Mouse (Mus musculus) 3134 (cell line): Measurements from ENCODE around the gene Cbx3.
A peak's percentile ranks its signal among the peaks of the same experiment; 100 is the strongest.

Source experiments
- DNase-seq: peaks from one replicate; pipeline ENCODE4 v3.0.0-alpha.2; 2011; ENCODE audit warnings: low spot score; ENCODE audit not compliant: insufficient read length; ENCODE audit errors: extremely low read depth

The Cbx3 gene

DNA sequence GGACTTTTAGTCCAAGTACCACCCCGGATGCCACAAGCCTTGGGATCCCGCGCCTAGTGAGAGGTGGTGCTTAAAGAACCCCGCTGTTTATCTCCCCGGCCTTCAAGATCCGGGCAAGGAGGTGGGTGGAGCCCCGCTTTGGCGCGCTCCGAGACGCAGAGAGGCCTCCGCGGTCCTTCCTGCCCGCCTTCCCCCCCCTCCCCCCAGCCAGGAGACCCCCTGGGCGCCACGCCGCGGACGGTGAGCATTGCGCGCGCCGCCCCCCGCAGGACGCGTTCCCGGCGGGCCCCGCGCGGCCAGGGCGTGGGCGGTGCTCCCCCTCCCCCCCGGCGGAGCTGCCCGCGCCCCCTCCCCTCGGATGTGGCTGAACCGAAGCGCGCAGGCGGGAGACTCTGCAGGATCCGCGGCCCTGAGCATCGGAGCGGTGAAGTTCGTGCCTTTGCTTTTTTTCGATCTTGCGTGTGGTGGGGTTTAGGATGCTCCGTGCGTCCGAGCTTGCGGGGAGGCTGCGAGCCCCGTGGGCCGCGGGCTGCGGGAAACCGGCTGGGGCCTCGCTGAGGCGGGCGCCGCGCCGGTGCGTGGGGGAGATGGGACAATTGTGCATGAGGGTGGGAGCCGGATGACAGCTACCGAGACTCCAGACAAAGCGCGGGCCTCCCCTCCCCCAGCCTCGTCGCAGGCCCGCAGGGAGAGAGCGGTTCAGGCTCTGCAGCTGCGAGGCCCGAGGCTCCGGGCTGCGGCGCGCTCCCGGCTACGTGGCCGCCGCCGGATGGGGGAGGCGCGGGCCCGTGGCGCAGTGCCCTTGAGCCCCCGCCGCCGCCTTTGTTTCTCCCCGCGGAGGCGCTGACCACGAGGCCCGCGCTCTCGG is at the start of gene Cbx3:
TSS of gene Cbx3 (plus strand) at position 50 of the 868 bp plus-strand sequence.
- peak; percentile 76 for DNase-seq

DNA sequence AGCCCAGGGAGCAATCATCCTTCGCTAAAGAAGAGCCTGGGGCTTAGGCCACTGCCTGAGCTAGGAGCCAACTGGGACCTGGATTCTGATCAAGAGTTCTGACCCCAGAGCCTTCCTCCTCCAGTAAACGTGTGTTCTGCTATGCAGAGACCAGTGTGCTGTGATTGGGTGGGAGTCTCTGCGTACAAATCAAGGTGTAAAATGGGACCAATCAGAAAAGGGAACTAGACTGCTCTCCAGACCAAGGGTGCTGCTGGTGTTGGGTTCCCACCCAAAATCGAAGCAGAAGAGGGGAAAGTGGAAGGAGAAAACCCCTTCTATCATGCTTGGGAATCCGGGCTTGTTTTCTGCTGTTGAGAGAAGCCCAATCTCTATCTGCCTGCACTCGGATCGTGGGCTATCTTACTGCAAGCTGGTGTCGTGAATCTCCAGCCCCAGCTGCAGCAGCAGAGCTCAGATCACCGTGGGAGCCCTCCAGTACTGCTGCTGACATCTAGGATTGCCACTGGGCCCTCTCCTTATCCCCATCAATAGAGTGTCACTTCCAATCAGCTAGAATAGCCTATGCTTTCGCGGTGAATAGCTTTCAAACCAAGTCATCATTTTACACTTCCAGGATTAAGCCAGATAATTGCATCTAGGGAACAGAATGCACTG is 46.6 kb upstream of the Cbx3 start:
- no peak for DNase-seq

DNA sequence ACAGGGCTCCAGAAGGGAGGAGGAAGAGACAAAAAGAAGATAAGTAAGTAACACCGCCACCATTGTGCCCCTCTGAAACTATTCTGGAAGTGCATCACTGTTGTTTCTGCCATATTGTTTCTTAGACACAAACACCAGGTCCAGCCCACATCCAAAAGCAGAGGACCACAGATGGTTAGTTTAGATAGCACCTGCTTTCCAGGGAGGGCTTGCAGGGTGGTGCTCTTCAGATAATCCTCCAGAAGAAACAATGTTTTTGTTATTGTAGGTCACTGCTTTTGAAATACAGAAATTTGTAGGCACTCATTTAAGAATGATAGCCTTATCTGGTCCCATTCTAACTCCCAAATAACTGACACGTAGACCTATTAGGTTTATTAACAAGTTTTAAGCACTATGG is 45.6 kb upstream of the Cbx3 start:
- DNase-seq: no peak

DNA sequence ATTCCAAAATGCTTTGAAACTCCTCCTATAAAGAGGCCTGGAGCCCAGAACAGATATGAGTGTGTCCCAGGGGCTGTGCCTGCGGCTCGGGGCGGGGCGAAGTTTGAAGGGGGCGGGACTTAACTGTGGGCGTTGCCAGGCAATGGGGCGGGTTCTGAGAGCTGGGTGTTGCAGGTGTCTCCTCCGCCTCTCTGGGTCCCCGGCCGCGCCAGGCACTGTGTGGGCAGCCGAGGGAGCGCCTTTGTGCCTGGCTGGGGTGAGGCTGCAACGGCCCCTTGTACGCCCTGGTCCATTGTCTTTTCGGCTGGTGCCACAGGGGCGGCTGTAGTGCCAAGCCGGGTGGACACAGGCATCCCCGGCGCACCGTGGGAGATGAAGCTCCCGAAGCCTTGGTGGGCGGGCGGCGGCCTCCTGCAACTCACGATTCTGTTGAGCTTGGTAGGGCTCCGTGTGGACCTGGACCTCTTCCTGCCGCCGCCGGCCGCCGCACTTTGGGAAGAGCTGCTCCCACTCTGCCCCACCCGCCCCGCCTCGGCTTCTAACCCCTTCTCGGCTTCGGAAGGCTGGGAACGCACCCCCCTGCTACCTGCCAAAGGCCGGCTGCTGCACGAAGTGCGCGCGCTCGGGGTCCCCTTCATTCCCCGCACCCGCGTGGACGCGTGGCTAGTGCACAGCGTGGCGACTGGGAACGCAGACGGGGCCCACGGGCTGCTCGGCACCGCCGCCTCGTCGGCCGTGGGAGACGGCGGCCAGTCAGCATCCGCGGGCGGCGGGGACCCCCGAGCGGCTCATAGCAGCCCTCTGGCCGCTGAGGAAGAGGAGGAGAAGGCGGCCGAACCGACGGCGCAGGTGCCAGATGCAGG is 37.4 kb upstream of the Cbx3 start, which contains the start of gene Nfe2l3:
TSS of gene Nfe2l3 (plus strand) at position 136 of the 863 bp plus-strand sequence.
- DNase-seq: no peak

DNA sequence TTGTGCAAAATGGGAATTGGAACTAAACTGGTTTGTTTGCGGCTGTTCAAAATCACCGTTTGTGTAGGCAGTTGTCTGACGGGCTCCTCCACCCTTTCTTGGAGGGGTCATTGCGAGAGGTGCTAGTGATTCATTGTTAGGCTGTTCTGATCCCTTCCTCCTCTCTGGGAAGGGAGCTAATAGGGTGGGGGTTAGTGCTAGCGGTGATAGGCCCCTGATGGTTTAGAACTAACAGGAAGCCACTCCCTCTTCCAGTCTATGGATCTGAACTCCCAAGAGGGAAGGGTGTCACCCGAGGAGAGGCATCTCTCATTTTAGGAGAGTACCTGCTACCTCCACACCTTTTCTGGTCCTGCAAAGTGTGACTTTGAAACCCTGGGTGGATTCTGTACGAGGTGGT is 35.9 kb upstream of the Cbx3 start:
- DNase-seq: no peak

DNA sequence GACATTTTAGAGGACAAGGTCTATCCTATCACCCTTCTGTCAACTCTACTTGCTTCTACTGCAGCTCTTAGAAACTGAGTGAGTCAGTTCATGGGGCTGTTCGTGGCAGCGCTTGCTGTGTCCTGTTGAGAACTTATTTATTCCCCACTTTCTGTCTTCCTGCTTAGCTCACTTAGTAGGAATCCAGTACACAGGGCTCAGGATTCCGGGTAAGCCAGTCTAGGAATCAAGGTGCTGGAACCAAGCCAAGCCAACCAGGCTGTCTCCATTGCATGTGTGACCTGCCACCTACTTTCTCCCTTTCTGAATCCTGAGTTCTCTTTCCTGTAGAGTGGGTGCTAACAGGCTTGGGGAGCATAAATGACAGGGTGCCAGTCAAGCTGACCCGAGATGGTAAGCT is 32.5 kb upstream of the Cbx3 start:
- no peak for DNase-seq

DNA sequence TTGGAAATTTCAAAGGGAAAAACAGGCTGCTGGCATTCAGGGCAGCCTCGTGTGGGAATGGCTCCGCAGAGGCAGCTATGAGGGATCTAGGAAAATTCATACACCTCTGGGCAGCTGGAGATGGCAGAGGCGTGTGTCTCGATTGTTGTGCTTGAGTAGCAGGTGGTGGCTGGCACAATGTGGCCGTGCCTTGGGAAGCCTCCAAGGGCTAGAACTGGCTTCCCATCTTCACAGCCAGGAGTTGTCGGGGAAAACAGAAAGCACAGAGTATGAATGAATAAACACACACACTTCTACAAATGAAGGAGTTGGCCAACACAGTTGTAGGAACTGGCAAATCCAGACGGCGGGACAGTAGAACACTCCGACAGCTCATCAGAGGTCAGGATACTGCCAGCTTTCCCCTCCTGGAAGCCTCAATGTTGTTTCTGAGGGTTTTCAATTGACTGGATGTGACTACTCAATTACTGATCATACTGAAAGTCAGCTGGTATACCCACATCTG is 31.3 kb upstream of the Cbx3 start:
- no peak for DNase-seq

DNA sequence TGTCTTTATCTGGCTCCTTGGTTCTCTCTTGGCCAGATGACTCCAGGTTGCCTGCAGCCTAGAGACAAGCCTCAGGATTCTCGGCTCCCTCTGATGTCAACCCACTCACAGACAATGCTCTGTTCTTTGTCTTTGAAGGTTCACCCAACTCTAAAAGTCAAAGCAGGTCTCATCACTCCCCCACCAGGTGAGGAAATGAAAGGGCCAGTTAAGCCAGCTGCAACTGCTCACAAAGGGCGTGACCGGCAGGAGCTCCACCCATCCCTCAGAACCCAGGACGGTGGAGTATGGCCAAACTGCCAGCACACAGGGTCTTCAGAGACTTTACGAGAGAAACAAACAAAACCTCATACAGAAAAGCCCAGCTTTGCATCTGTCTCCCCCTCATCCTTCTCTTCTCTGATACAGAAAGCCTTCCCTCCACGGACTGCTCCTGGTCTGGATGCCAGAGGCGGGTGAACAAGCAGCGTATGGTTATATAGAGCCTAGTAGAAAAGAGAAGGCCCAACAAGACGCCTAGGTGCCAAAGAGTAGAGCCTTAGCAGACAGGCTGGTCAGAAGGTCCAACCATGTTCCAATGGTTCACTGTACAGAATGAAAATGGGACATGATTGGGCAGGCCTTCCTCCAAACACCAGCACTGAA is 27.8 kb upstream of the Cbx3 start:
- DNase-seq: no peak

DNA sequence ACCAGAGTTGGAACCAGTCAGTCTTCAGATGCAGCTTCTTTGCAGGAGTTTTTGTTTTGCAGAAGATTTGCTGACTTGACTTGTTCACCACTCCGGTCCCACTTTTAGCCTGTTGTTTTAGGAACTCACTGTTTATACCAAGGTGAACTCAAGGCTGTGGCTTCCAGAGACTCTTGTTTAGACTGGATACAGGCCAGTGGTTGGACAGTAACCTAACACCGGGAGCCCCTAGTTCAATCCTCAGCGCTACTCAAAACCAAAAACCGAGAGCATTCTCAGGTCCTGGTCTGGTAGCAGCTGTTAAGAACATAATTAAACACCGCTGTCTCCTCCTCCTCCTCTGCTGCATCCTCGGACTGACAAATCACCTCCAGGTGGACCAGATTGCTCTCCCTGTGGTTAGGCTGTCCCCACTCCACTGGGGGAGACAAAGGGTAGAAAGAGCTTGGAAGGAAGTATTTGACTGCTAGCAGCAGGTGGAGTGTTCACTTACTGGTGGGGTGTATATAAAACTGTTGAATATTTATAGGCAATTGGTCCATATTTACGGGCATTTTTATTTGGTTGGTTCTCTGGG is 17.1 kb upstream of the Cbx3 start:
- DNase-seq: no peak

DNA sequence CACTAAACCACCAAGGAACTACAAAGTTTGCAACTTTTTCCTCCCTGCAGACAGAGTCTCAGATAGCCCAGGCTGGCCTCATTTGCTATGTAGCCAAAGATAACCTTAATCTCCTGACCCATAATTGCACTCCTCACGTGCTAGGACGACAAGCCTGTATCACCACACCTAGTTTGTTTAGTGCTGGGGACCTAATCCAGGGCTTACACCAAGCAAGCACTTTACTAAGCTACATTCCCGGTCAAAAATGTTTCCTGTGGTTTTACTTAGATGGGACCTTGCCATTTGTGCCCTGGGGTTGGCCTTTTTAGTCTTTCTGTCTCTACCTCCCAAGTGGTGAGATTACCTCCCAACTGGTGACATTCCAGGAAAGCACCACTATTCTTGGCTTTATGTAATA is 15.2 kb upstream of the Cbx3 start:
- DNase-seq: no peak

DNA sequence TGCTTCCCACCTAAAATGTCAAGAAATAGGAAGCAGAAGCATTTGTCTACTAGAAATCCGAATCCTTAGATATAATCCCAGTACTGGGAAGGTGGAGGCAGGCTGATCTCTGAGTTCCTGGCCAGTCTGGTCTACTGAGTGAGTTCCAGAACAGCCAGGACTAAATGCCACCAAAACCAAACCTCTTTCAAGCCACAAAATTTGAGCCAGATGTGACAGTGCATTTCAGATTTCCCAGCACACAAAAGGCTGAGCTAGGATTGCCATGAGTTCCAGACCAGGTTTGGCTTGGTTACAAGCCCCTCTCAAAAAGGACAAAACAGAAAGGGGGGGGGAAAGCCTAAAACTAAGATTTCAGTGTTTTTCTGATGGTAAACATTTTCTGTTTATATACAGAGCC is 14.0 kb upstream of the Cbx3 start:
- DNase-seq: no peak

DNA sequence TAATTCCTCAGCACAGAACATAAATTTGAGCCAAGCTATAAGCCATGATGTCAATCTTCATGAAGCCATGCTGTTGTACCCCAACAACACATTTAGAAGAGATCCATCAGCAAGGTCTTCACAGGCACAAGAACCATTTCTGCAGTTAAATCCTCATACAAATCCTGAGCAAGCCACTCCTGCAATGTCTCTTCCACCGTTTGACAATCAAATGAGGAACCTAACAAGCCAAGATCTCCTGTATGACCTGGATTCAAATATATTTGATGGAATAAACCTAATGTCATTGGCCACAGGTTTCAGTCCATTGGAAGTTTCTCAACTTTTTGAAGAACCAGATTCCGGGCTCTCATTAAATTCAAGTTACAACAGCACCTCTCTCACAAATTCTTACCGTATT is 12.9 kb upstream of the Cbx3 start:
- no peak for DNase-seq

DNA sequence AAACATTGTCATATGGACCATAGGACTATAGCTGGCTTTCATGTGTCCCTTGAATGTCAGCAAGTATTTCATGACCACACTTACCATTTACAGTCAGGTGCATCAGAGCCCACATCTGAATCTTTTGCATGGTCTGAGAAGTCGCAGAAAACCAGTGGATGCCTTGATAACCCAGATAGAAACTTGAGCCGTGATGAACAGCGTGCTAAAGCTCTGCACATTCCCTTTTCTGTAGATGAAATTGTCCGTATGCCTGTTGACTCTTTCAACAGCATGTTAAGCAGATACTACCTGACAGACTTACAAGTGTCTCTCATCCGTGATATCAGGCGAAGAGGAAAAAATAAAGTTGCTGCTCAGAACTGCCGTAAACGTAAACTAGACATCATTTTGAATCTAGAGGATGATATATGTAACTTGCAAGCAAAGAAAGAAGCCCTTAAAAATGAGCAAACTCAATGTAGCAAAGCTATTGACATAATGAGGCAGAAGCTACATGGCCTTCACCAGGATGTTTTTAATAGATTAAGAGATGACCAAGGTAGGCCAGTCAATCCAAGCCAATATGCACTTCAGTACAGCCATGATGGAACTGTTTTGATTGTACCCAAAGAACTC is 12.3 kb upstream of the Cbx3 start:
- no peak for DNase-seq

DNA sequence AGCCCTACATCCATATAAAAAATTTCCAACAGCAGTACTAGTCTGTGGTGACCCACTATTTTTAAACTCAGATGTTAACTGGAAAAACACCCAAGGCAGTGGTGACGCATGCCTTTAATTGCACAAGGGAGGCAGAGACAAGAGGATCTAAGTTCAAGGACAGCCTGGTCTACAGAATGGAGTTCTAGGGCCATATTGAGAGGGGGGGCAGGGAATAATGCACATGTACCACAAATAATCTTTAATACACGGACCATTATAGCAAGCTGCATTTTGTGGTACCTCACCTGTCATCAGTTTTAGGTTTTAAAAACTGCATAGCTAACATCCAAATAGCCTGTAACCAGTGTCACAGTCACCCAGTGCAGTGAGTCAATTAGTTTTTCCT is 11.2 kb upstream of the Cbx3 start:
- no peak for DNase-seq

DNA sequence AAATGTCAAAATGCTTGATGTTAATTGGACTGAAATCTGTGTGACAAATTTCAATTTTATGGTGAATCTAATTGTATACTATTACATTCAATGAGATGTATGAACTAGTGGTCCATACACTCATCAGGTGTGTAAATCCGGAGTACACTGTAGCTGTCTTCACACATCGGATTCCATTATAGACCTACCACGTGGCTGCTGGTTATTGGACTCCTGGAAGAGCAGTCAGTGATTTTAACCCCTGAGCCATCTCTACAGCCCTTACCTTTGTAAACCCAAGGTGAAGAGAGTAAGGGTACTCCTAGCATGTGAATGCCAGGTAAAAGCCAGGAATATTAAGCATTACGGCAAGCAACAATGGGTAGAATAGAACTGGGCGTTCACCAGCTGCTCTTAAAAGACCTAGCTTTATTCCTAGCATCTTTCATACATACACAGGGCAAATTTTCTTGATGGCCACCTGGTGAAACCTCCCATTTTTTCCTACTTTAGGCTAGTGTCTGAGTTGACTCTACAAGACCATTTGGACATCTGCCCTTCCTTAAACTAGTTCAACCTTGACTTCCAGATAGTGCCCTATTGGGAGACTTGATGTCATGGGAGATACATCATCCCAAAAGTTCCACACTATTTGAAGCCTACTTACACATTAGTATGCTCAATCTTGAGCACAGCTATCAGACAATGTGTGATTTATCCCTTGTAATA is 10.7 kb upstream of the Cbx3 start:
- no peak for DNase-seq

DNA sequence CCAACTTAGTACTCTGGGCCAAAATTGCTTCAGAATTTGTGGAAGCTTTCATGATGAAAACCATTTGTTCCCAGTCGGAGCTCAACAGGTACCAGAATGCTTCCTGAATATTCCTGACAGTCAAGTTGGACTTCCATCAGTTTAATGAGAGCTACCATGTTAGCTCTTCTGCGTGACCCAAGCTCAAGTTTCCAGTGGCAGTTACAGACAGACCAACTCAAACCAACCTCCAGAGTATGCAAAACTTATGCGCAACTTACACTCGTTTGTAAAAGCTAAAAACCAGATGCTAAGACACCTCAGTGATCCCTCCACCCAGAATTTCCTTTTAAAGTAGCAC is 10.2 kb upstream of the Cbx3 start:
- DNase-seq: no peak

DNA sequence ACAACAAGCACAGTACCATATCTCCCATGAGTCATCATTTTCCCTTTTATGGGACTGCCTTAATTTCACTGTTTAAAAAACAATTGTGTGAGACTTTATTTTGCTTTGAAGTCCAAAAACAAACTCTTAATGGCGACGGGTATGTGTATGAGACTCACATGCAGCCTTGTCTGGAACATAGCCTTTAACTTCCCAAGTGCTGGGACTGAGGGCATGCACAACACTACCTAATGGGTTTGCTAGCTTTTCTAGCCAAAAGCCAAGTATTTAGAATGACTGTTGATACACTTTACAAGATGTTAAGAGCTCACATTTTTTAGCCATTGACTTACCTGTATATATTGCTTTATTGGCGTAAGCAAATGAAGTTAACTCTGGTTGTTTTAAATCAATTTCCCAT is 9.8 kb upstream of the Cbx3 start:
- DNase-seq: no peak

DNA sequence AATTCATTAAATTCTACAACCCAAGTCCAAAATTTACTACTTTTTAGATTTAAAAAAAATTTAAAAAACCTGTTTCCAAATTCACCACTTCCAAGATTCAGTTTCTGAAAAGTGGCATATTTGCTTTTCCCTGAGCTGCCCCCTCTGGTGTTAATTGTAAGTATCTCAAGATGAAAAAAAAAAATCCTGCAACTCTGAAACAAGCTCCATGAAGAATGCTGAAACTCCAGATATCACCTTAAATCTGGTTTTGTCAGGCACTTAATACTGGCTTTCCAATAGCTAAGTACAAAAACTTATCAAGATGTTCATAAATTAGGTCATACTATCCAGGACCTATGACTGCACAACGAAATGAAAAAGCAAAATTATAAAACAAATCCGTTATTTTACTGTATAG is 2.5 kb upstream of the Cbx3 start:
- no peak for DNase-seq

DNA sequence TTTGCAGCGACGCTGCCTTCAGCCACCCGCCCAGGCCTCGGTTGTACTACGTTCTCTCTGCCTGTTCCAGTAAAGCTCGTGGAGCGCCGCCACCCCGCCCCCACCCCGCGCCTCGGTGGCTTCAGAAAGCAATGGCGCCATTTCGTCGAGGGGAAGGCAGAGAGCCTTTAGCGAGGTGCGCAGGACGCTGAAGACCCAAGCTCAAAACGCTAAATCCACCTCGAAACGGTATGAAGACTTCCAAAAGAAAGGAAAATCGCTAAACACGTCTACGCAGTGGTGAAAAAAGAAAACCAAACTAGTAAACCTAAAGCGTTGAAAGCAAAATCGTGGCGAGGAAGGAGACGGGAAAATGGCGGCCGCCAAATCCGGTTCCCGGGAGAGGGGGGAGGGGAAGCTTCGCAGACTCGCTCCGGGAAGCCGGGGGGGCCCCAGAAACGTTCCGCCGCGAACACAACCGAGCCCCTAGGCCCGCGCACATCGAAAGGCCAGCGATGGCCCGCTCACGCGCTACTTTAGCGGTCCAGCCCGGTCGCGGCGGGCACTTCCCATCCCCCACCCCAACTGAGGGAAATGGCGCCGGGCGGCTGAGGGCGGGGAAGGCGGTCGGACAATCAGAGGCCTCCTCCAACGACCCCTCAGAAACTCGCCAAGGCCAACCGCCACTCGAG is 1.1 kb upstream of the Cbx3 start:
- peak; percentile 75 for DNase-seq
